Mouse (Mus musculus) frontal cortex, adult (tissue): ENCODE results near the gene Fam110a.

ENCODE experiments used
- ATAC-seq: cut with Nextera tagmentation; 2 replicates; pipeline ENCODE4 v1.9.2; 2017; ENCODE audit warnings: mild to moderate bottlenecking, moderate library complexity, mixed read lengths; ENCODE audit not compliant: low TSS enrichment

The Fam110a gene

GRCm38 (mm10) chr2:151979470-151980354, at the start of gene Fam110a:
Fam110a (minus strand) TSS chr2:151980219.
- peak; percentile 99 for ATAC-seq

- ATAC-seq: peak; percentile 96
Observed at GRCm38 (mm10) chr2:152029252-152030082, 49.4 kb upstream of the Fam110a start.

GRCm38 (mm10) chr2:152024883-152025422, 44.9 kb upstream of the Fam110a start:
- ATAC-seq: no peak

GRCm38 (mm10) chr2:152022022-152022421, 42.0 kb upstream of the Fam110a start:
- no peak for ATAC-seq

- peak; percentile 80 for ATAC-seq
Observed at GRCm38 (mm10) chr2:152020255-152020654, 40.2 kb upstream of the Fam110a start.

GRCm38 (mm10) chr2:152016666-152017065, 36.6 kb upstream of the Fam110a start:
- no peak for ATAC-seq

GRCm38 (mm10) chr2:152015997-152016396, 36.0 kb upstream of the Fam110a start:
- ATAC-seq: no peak

GRCm38 (mm10) chr2:152012701-152013100, 32.7 kb upstream of the Fam110a start:
- ATAC-seq: no peak

GRCm38 (mm10) chr2:152012222-152012621, 32.2 kb upstream of the Fam110a start:
- no peak for ATAC-seq

- ATAC-seq: no peak
Observed at GRCm38 (mm10) chr2:152011724-152012123, 31.7 kb upstream of the Fam110a start.

GRCm38 (mm10) chr2:152010661-152011060, 30.6 kb upstream of the Fam110a start:
- ATAC-seq: no peak

- no peak for ATAC-seq
Observed at GRCm38 (mm10) chr2:152010251-152010650, 30.2 kb upstream of the Fam110a start.

GRCm38 (mm10) chr2:152009061-152009779, 29.2 kb upstream of the Fam110a start:
- ATAC-seq: no peak

- no peak for ATAC-seq
Observed at GRCm38 (mm10) chr2:152007783-152008182, 27.8 kb upstream of the Fam110a start.

GRCm38 (mm10) chr2:152002529-152002928, 22.5 kb upstream of the Fam110a start:
- ATAC-seq: no peak

- ATAC-seq: no peak
Observed at GRCm38 (mm10) chr2:152000735-152001134, 20.7 kb upstream of the Fam110a start.

- ATAC-seq: no peak
Observed at GRCm38 (mm10) chr2:152000291-152000679, 20.3 kb upstream of the Fam110a start.

GRCm38 (mm10) chr2:151999669-152000290, 19.8 kb upstream of the Fam110a start:
- ATAC-seq: no peak

GRCm38 (mm10) chr2:151998932-151999331, 18.9 kb upstream of the Fam110a start:
- no peak for ATAC-seq

- ATAC-seq: no peak
Observed at GRCm38 (mm10) chr2:151998505-151998899, 18.5 kb upstream of the Fam110a start.

- ATAC-seq: no peak
Observed at GRCm38 (mm10) chr2:151997776-151998504, 17.9 kb upstream of the Fam110a start.
